Mouse (Mus musculus) liver, adult (tissue): ENCODE data around the gene Osbpl3.

Experiments
- GATA4 ChIP-seq: IDR thresholded peaks from 2 replicates; pipeline ENCODE4 v1.6.1; 2014; ENCODE audit warnings: mild to moderate bottlenecking, low read length; ENCODE audit not compliant: insufficient replicate concordance

Osbpl3 gene

DNA sequence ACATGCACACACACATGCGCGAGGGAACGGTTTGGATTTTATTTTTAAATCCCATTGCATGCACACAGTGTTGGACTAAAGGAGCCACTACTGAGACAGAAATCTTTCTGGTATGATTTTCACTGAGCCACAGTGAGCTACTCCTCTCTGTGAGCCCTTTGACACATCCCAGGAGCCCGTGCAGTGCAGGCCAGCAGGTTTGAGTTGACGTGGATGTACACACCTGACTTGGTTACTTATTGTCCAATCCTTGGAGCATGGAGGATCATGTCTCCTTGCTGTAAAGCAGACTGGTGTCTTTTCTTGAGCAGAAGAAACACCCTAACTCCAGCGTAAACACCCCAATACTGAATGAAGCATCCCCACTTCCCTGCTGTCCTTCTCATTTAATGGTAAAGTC is 57.7 kb downstream of the Osbpl3 start:
- no peak for TF ChIP-seq GATA4

DNA sequence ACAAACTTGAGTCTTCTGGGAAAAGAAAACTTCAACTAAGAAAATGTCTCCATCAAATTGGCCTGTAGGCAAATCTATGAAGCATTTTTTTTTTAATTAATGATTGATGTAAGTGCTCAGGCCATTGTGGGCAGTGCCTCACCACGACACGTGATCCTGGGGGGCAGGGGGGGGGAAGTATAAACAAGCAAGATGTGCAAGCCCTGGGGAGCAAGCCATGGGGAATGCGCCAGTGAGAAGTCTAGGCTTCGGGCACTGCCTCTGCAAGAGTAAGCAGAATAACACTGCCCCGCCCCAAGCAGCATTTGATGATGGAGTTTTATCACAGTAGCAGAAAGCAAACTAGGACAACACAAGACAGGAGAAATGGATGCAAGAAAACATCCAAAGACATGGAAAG is 58.9 kb downstream of the Osbpl3 start:
- TF ChIP-seq GATA4: no peak

DNA sequence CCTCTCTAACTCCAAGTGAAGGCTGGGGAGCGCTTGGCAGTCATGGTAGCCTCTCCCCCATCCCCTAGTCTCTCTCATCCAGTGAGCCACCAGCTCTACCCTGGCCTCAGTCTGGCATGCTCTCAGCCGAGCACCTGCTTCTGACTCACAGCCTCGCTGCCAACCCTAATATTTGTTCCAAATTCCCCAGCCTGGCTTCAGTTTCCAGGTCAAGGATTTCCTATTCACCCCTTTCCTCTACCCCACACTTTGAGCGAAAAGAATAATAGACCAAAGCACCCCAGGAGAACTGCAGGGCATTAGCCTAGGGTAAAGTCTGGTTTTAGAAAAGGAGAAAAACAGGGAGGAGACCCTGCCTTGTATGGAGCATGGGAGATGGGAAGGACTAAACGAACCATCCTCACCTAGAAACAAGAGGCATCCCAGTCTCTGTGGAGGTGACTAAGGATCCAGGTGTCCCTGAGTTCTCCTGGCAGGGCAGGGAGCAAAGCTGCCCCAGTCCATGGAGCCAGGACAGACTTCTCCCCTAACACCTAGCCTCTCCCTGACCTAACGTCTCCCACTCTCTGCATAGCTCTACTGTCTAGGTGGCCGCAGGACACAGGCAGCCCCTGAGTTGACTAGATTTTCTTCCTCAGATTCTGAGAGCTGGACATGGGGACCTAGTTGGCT is 60.2 kb downstream of the Osbpl3 start:
- no peak for TF ChIP-seq GATA4

DNA sequence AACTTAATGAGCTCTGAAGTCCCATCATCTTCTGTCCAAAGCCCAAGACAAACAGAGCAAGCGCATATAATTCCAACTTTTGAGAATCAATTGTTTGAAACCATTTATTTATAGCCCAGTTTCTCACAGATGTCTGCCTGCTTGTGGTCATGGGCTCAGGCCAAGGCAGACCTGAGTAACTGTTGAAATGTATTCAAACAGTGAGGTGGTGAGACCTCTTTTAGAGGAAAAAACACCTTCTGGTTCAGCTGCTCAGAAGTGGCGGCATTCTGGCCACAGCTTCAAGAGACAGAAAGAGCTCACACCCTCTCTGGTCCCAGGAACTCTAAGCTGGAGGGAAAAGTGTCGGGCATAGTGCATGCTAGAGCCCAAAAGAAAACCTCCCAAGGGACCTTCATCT is 61.6 kb downstream of the Osbpl3 start:
- no peak for TF ChIP-seq GATA4

DNA sequence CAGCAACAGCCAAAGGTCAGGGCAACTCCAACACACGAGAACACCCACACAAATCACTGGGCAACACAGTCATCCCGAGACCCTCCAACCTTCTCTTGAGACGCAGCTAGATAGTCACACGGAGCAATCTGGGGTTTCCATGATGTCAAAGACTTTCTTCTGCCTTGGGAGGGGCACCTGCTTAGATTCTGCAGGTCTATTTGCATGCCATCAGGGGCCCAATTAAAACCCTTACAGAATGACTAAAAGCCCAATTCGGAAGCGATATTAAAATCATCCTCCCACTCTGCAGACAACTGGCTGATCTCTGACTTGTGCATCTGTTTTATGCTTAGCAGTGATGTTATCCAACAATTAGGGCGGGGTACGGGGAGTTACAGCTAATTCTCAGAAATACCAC is 62.0 kb downstream of the Osbpl3 start:
- no peak for TF ChIP-seq GATA4

DNA sequence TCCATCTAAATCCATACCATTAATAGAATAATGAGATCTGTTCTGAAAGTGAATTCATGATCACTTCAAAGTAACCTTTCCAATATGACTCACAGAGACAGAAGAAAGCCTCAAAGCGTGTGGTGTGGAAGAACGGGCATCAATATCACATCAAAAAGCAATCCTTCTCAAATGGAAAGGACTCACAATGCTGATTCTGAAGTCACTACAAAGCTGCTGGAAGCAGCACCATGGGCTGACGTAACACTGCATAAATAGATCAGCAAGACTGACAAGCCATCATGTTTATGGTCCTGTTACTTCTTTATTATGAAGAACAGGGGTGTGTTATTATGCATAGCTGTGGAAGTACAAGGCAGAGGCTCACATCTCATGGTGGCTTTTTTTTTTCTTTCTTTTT is 64.0 kb downstream of the Osbpl3 start:
- no peak for TF ChIP-seq GATA4

DNA sequence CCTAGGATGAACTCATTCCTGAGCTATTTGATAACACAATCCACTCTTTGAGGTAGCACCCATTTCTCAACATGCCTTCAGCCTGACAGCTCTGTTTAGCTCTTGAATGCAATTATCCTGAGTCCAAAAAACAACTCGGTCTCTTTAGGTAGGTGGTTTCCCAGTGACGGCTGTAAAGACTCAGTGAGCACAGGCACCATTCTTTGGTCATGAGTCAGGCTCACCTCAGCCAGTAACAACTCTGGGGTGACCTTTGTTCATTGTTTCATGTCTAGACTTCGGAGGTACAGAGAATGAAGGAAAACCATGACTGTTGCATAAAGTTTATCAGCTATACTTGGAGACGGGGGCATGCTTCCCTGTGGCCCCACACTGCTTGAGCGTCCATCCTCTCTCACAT is 65.7 kb downstream of the Osbpl3 start:
- TF ChIP-seq GATA4: no peak

DNA sequence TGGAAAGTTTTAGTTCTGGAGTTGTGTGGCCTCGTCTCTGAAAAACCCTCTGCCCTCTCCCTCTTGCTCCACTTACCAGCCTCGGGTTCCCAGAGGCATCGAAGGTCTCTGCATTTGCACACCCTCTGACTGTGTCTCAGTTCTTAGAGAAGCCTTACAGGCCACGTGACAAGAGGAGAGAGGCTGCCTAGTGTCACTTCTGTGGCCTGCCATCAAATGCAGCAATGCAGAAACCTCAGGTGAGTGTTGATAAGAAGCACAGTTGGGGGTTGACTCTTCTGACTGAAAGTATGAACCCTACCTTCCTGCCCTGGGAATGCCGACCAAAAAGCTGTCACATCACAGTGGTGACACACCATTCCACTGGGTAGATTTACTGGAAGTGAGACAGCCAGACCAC is 68.4 kb downstream of the Osbpl3 start:
- no peak for TF ChIP-seq GATA4

DNA sequence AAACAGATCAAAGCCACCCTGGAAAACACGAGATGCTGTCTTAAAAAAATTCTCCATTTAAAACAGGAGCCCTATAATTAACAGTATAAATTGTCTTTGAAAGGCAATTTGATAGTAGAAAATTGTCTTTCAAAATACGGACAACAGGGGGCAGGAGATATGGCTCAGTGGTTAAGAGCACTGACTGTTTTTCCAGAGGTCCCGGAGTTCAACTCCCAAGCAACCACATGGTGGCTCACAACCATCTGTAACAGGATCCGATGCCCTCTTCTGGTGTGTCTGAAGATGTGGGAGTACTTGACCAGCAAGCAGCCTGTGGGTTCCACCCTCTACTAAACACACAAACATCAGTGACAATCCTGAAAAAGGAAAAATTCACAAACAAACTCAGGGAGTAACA is 69.5 kb downstream of the Osbpl3 start:
- no peak for TF ChIP-seq GATA4

DNA sequence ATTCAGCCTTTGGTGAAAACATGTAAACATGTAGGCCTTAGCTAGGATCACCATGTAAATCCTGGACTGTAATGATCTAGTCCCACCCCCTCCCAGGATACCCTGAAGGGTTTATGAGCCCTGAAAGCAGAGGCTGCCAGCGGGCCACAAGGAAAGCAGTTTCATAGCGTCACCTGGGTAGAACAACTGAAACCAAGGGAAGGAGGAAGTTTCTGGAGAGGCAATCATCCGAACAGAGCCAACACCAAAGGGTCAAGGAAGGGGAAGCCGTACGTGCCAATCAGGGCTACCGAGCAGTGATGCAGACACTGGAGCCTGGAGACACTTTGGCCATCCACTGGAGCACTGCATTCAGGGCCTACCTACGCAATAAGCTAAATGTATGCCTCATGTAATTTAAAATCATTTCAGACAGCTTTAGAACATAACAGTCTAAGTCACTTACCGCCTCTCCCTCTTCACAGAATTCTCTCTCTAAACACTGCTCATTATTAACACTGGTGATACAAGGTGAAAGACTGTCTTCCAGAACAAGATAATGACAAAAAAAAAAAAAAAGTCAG is 70.5 kb downstream of the Osbpl3 start:
- no peak for TF ChIP-seq GATA4

DNA sequence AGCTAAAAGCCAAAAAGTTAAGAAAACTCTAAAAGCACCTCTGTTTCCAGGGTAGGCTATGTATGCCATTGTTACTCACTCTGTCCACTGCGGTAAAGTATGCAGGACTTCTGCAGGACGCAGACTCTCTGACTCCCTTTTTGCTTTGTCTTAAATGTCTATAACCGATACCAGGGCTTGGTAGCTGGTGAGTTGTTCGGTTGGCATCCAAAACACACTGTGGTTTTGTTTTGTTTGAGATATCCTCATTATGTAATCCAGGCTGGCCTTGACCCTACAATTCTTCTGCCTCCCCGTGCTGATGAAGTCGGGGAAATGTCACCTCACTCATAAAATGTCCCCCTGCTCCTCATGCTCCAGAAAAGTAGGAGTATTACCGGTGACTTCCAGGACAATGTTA is 73.3 kb downstream of the Osbpl3 start:
- TF ChIP-seq GATA4: no peak

DNA sequence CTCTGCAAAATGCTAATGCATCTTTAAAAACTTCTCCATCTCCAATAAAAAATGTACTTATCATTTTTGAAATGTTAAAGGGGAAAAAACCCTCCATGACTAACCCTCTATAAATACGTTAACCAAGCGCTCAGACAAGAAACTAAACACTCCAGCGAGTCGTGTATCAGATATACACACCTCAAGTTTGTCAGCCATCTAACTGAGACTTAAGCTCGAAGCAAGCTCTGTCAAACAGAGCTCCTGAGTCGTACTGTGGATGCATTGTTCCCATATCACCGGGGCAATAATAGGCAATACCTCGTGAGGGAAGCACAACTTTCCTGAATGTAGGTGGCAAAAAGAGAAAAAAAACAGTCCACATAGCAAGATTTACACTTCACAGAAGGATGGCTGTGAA is 73.8 kb downstream of the Osbpl3 start:
- no peak for TF ChIP-seq GATA4

DNA sequence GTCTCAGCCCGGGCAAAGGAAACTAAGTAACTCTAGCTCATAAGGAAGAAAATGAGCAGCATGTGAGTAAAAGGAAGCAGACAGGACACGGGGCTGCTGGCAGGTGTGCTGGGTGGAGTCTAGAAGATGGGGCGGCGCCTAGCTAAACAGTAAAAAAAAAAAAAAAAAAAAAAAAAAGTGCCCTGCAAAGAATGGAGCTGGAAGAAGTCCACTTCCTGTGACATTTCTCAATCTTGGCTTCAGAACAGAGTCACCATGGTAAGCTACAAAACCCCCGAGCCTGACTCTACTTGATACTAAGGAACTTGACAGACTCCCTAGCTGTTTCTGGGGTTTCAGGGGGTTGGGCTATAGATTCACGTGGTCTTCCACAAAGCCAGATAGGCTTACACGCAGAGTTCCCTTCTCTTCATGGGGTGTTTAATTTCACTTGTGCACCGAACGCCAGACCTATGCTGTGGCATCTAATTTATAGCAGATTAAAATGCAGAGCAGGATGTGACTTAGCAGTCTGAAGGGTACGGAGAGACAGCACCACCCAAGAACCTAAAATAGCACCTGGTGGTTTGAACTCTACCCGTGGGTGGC is 74.4 kb downstream of the Osbpl3 start:
- no peak for TF ChIP-seq GATA4

DNA sequence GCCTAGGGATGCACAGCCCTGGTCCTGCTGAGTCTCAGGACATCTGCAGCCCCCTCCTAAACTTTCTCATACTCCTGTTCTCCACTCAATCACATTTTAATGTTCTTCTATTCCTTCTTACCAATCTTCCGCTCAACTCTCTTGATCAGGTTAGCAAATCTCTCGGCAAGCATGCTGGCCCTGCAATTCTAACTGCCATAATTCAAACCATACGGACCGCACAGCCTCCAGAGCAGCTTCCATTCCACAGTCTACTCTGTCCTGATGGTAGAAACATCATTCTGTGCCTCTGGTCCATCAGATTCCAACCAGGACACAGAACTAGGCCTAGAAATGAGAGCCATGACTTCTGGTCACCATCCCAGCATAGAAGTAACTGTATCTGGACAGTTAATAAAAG is 76.3 kb downstream of the Osbpl3 start:
- no peak for TF ChIP-seq GATA4

DNA sequence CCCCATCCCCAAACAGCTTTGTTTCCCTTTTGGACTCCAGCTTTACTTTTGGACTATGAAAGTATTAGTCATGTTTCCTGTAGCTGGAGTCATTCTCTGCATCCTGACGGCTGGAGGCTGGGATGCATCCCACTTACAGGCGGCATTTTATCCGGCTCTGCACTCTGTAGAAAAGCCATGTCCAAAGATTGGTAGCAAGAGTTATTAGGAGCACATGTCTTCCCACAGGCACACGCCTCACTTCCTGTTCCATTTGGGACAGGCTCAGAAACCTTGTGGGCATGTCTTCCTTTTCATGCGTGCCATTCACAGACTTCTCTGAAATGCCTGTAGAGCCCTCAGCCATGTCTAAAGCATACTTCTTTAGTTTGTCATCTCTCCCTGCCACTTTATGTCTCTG is 76.9 kb downstream of the Osbpl3 start:
- TF ChIP-seq GATA4: no peak

DNA sequence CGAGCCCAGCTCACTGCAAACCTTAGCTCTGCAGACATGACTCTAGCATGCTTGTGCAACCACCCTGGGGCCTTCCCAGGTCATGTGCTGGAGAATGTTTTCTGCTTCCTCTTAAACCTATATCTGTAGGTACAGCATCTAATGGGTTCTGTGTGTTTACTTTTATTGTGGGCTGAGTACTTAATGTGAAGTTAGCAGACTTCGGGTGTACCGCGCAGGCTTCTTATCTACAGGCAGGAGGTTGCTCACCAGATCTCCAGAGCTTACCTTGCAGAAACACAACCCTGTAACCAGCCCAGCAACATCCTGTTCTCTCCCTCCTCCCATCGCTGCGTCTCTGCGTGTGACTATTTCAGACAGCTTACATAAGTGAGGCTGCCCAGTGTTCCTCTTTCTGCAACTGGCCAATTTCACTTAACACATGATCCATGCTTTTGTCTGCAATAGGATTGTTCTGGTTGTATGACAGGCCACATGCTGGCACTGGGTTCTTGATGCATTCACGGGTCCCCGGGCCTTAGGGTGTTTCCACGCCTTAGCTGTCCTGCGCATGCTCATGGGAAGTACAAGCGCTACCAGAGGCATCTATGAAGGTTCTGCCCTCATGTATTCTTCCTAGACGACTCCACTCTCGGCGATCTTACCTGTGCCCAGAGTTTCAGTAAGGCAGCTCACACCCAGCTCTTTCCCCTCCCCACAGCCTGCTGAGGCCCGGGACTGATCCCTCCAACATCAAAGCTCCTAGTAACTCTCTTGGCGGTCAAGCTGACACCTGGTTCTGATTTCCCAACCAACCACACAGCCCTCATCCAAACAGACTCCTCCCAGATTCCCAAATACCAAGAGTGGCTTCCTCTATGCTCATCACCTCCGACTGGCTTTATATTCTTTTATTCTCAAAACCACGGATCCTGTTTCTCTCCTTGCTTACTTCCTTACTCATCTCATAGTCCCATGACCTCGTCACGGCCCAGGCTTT is 78.0 kb downstream of the Osbpl3 start:
- no peak for TF ChIP-seq GATA4

DNA sequence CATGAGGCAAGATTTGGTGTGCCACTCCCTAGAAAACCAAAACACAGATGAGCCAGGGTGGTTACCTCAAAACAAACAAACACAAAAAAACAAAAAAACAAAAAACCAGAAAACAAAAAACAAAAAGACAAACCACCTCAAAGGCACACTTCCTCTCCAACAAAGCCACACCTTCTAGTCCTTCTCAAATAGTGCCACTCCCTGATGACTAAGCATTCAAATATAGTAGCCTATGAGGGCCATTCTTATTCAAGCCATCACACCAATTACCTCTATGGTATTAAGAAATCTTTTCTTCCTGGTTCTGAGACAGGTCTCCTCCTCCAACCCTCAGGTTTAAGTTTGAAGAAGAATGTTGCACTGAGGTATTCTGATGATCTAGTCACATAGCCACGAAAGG is 79.3 kb downstream of the Osbpl3 start:
- no peak for TF ChIP-seq GATA4
